Mouse (Mus musculus) urinary bladder, postnatal 4 days (tissue): ENCODE measurements around the gene Olfr545.
A peak's percentile ranks its signal among the peaks of the same experiment; 100 is the strongest.

Experiments
- DNase-seq, 2 experiments: peaks; one replicate each; pipeline ENCODE4 v3.0.0; 2021 to 2022; ENCODE audit warnings: low spot score in 2 of 2

Olfr545 gene

GRCm38 (mm10) chr7:102479368-102480078 lies 19.9 kb downstream of the Olfr545 start:
- DNase-seq, result no peak

- DNase-seq, result no peak
Observed at GRCm38 (mm10) chr7:102478926-102479325, 20.4 kb downstream of the Olfr545 start.

DNA sequence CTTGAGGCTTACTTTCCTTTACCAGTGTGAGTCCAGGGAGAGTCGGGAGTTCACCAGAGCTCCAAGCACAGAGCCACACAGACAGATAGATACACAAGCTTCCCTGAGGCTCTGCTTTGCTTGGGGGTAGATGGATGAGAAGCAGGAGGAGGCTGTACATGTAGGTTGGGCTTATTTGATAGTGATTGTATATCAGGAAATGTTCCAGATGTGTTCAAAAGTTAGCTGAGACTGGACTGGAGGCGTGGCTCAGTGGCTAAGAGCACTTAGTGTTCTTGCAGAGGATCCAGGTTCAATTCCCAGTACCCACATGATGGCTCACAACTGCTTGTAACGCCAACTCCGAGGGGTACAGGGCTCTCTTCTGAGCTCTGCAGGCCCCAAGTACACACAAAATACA lies 20.9 kb downstream of the Olfr545 start:
- DNase-seq, result no peak

- no peak for DNase-seq
Observed at GRCm38 (mm10) chr7:102477377-102477776, 22.0 kb downstream of the Olfr545 start.

GRCm38 (mm10) chr7:102476601-102477000 lies 22.8 kb downstream of the Olfr545 start:
- DNase-seq, result no peak

- DNase-seq, result no peak
Observed at GRCm38 (mm10) chr7:102472675-102473074, 26.7 kb downstream of the Olfr545 start.

GRCm38 (mm10) chr7:102467566-102467965 lies 31.8 kb downstream of the Olfr545 start:
- no peak for DNase-seq

DNA sequence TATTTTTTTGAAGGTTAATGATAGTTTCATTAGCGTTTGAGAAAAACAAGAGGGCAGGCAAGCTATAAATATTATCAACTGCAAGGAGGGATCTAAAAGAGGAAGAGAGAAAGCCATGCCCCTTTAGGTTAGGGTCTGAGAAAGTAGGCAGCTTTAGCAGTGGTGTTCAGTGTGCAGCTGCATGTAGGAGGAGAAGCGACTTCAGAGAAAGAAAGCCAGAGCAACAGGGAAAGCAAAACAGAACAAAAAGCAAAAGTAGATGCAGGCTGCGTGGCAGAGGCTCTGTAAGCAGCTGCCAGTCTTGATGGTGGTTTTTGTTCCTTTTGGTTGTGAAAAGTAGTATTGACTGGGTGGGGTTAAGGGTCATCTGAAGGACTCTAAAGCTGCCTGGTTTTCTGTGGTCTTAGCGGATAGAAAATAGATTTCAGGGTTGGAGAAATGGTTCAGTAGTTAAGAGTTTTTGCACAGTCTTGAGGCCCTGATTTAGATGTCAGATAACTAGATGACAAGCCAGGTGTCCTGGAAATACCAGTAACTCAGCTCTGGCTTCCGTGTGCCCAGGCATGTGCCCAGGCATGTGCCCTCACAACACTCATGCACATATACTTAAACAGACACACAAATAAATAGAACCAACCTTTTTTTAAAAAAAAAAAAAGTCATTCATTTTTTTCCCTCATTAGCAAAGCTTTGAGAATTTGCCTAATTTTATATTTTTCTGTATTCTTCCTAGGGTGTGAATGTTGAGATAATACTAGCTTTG lies 40.6 kb downstream of the Olfr545 start:
- DNase-seq, result no peak

- DNase-seq, result no peak
Observed at GRCm38 (mm10) chr7:102446438-102446837, 52.9 kb downstream of the Olfr545 start.

DNA sequence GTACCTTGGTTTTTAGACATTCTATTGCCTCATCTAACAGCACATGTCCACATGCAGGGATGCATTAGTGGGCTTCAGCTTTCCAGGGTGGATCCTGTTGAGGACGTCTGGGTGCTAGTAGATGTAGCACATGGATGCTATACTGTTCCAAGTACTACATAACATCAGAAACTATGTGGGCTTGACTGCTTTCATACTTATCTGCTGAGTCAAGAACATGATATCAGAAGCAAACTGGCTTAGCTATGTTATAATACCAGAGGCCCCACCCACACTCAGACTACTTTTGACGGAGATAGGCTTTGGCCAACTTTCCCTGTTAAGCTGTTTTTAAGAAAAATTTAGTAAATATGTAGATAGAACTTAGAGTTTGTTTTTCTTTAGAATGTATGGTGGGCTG lies 55.1 kb downstream of the Olfr545 start:
- DNase-seq, result no peak

GRCm38 (mm10) chr7:102442432-102442831 lies 56.9 kb downstream of the Olfr545 start:
- DNase-seq, result no peak

DNA sequence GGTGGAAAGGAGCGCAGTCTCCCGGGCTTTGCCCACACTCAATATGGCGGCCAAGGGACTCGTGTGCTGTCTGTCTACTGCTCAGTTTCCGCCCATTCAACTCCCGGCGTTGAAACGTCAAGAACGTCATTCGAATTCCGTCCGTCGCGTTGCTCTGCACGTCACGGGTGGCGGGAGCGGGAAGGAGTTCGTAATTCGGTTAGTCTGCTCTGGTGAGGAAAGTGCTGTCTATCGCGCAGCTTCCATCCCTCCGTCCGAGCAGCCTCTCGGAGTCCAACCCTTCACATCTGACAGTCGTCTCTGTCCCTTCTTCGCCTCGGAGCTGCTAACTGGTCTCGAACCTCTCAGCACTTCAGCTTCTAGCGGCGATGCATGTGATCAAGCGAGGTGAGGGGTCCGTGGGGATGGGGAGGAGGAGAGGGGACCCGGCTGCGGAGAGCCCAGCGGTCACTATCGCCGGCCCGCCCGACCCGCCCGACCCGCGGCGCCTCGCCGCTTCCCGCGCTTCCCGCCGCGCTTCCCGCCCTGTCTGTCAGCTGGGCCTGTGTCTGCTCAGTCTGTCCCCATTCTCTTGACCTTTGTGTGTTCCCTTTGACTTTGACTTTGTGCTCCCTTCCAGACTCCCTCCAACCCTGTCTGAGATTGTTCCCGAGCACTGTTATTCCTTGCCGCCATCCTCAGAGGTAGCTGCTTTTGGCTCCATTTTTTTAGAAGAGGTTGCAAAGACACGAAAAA lies 57.5 kb downstream of the Olfr545 start, which contains the start of gene Rrm1:
TSS of gene Rrm1 (plus strand) at position 39 of the 735 bp plus-strand sequence.
- peak; percentile 92 to 95 for DNase-seq
